Mouse (Mus musculus): Measurements from ENCODE around the gene Gm8159. TPM values are rescaled to one million over a fixed set of nuclear protein-coding genes. Genes with fewer than 3 reads are reported as not detected.

The Gm8159 gene
- 0.05 and 0.08 TPM in 2 replicates for polyA plus RNA-seq (2012; rRNA removed)

GRCm38 (mm10) chr14:4632052-4632451 lies at the start of gene Gm8159:
Gene Gm8159 (plus strand): TSS chr14:4632352.

DNA sequence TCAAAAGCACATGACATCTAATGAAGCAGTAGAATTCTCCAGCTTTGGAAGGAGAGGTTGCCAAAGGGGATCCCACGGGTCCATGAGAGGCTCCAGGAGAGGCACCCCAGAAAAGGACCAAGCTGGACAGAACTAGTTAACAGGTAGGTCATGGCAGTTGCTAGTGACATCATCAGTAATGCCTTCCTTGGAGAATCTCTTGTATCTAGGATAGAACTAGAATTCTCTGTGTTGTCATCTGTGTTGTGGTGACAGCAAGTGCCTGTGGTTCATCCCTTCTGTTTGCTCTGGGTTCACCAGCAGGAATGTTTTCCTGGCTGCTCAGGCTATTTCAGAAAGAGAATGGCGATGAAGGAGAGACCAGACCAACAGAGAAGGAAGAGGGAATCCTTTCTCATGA lies 31.7 kb downstream of the Gm8159 start, which contains the start of gene Gm3239:
Gene Gm3239 (plus strand): TSS at position 301 of the 400 bp plus-strand sequence.

Other genes with a start within 250 kb of the Gm8159 start
- gene Gm3159, start 234.8 kb upstream of the Gm8159 start, polyA plus RNA-seq (2012; rRNA removed), result 0.02 TPM in 1 of 2 replicates, not detected in the other
- gene Gm3164, start 216.9 kb upstream of the Gm8159 start, polyA plus RNA-seq (2012; rRNA removed), result 4.7 and 4.9 TPM in 2 replicates
- gene Gm3173, start 201.4 kb upstream of the Gm8159 start, polyA plus RNA-seq (2012; rRNA removed), result 4.9 and 5.0 TPM in 2 replicates
- gene Gm3182, start 150.6 kb upstream of the Gm8159 start, polyA plus RNA-seq (2012; rRNA removed), result not detected in 2 replicates
- gene Gm3047, start 76.9 kb upstream of the Gm8159 start, polyA plus RNA-seq (2012; rRNA removed), result not detected in 2 replicates
- gene Gm3239, start 31.8 kb downstream of the Gm8159 start, polyA plus RNA-seq (2012; rRNA removed), result 0.71 and 0.96 TPM in 2 replicates
- gene Gm7876, start 76.9 kb downstream of the Gm8159 start, polyA plus RNA-seq (2012; rRNA removed), result not detected in 2 replicates
- gene Gm3252, start 94.4 kb downstream of the Gm8159 start, polyA plus RNA-seq (2012; rRNA removed), result 4.3 and 4.5 TPM in 2 replicates
- not detected in 2 replicates for gene Gm9602, start 144.0 kb downstream of the Gm8159 start, polyA plus RNA-seq (2012; rRNA removed)
- gene Gm3269, start 205.8 kb downstream of the Gm8159 start, polyA plus RNA-seq (2012; rRNA removed), result not detected in 2 replicates
- gene Gm3264, start 223.2 kb downstream of the Gm8159 start, polyA plus RNA-seq (2012; rRNA removed), result 3.7 and 4.1 TPM in 2 replicates

Measured in central nervous system, embryonic 14 days (tissue).